Mouse (Mus musculus) granulocyte monocyte progenitor cell, adult 5-6 weeks (primary cell): ENCODE measurements around the gene Krtap6-5. TPM values are rescaled to one million over a fixed set of nuclear protein-coding genes. Genes with fewer than 3 reads are reported as not detected.
"Not testable (repeated sequence)": the region's sequence is repeated elsewhere in the genome, so short reads cannot be mapped to it uniquely, and the experiment has no call there.

Experiments used
- ATAC-seq: replicated peaks from 2 replicates; pipeline ENCODE4 v1.8.0; 2016; ENCODE audit warnings: mild to moderate bottlenecking, moderate TSS enrichment, inconsistent platforms; ENCODE audit not compliant: poor library complexity, severe bottlenecking
- total RNA-seq, 2 experiments: library from RNA; stranded (forward) in 1 of 2; stranded (reverse) in 1 of 2; fragments of 200-712, 200-1000 nt in 1 of 2; fragments of >200 nt in 1 of 2; fragmentation: Nextera tagmentation in 1 of 2; gene quantifications; 2 replicates each; pipeline ENCODE4 v1.2.3; 2014 to 2017

Gene Krtap6-5
- total RNA-seq (2014; fragmentation: Nextera tagmentation) (not detected in 2 replicates), total RNA-seq (2017) (not detected in 2 replicates)

GRCm38 (mm10) chr16:89047783-89048182, at the start of gene Krtap6-5:
Krtap6-5 (minus strand) TSS chr16:89047883.
- ATAC-seq, result no peak

- ATAC-seq, result not testable (repeated sequence)
Measured at GRCm38 (mm10) chr16:89071041-89071440, 23.4 kb upstream of the Krtap6-5 start.

- ATAC-seq, result not testable (repeated sequence)
Measured at GRCm38 (mm10) chr16:89063902-89064301, 16.2 kb upstream of the Krtap6-5 start, which contains the start of gene 1110025L11Rik. 1110025L11Rik (minus strand) TSS chr16:89064002.

- not testable (repeated sequence) for ATAC-seq
Measured at GRCm38 (mm10) chr16:89041372-89041771, 6.3 kb downstream of the Krtap6-5 start, which contains the start of gene Gm10228. Gm10228 (minus strand) TSS chr16:89041472.

- ATAC-seq, result not testable (repeated sequence)
Measured at GRCm38 (mm10) chr16:89031399-89031798, 16.3 kb downstream of the Krtap6-5 start, which contains the start of gene Krtap6-1. Krtap6-1 (plus strand) TSS chr16:89031699.

- ATAC-seq, result not testable (repeated sequence)
Measured at GRCm38 (mm10) chr16:89014984-89015383, 32.7 kb downstream of the Krtap6-5 start, which contains the start of gene Gm10229. Gm10229 (plus strand) TSS chr16:89015284.

DNA sequence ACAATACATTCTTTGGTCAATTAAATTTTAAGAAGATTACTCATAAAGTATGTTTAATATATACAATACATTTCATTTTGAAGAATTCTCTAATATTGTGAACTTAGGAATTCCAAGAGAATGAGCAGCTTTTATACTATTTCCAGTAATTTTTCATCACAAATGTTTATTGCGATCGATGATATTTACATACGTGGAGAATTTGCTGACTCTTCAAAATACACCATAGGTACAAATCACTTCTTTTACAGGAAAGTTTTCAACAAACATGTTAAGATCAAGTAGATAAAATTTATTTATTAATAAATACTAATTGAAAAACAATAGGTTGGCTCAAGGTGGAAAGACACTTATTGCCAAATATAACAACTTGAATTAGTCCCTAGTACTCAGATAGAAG, 33.7 kb downstream of the Krtap6-5 start:
- ATAC-seq, result no peak

GRCm38 (mm10) chr16:89010659-89011058, 37.0 kb downstream of the Krtap6-5 start, which contains the start of gene Krtap22-2:
Krtap22-2 (minus strand) TSS chr16:89010759.
- no peak for ATAC-seq

Other genes with a start within 250 kb of the Krtap6-5 start
- not detected in 2 replicates for gene Gm20741, start 235.7 kb downstream of the Krtap6-5 start, total RNA-seq (2014; fragmentation: Nextera tagmentation)
- not detected in 2 replicates for gene Gm20741, start 235.7 kb downstream of the Krtap6-5 start, total RNA-seq (2017)
- gene Krtap15, start 227.7 kb downstream of the Krtap6-5 start, total RNA-seq (2014; fragmentation: Nextera tagmentation), result not detected in 2 replicates
- gene Krtap15, start 227.7 kb downstream of the Krtap6-5 start, total RNA-seq (2017), result not detected in 2 replicates
- gene Krtap14, start 221.7 kb downstream of the Krtap6-5 start, total RNA-seq (2014; fragmentation: Nextera tagmentation), result not detected in 2 replicates
- not detected in 2 replicates for gene Krtap14, start 221.7 kb downstream of the Krtap6-5 start, total RNA-seq (2017)
- gene Krtap19-1, start 178.5 kb downstream of the Krtap6-5 start, total RNA-seq (2014; fragmentation: Nextera tagmentation), result not detected in 2 replicates
- gene Krtap19-1, start 178.5 kb downstream of the Krtap6-5 start, total RNA-seq (2017), result not detected in 2 replicates
- not detected in 2 replicates for gene Krtap19-2, start 173.6 kb downstream of the Krtap6-5 start, total RNA-seq (2014; fragmentation: Nextera tagmentation)
- gene Krtap19-2, start 173.6 kb downstream of the Krtap6-5 start, total RNA-seq (2017), result not detected in 2 replicates
- not detected in 2 replicates for gene Krtap19-3, start 169.8 kb downstream of the Krtap6-5 start, total RNA-seq (2014; fragmentation: Nextera tagmentation)
- gene Krtap19-3, start 169.8 kb downstream of the Krtap6-5 start, total RNA-seq (2017), result not detected in 2 replicates
- not detected in 2 replicates for gene Krtap19-4, start 162.8 kb downstream of the Krtap6-5 start, total RNA-seq (2014; fragmentation: Nextera tagmentation)
- gene Krtap19-4, start 162.8 kb downstream of the Krtap6-5 start, total RNA-seq (2017), result not detected in 2 replicates
- not detected in 2 replicates for gene Krtap19-5, start 151.4 kb downstream of the Krtap6-5 start, total RNA-seq (2014; fragmentation: Nextera tagmentation)
- not detected in 2 replicates for gene Krtap19-5, start 151.4 kb downstream of the Krtap6-5 start, total RNA-seq (2017)
- not detected in 2 replicates for gene Krtap19-9b, start 115.6 kb downstream of the Krtap6-5 start, total RNA-seq (2014; fragmentation: Nextera tagmentation)
- not detected in 2 replicates for gene Krtap19-9b, start 115.6 kb downstream of the Krtap6-5 start, total RNA-seq (2017)
- not detected in 2 replicates for gene Krtap16-3, start 85.0 kb downstream of the Krtap6-5 start, total RNA-seq (2014; fragmentation: Nextera tagmentation)
- gene Krtap16-3, start 85.0 kb downstream of the Krtap6-5 start, total RNA-seq (2017), result not detected in 2 replicates
- gene Krtap22-2, start 37.1 kb downstream of the Krtap6-5 start, total RNA-seq (2014; fragmentation: Nextera tagmentation), result not detected in 2 replicates
- not detected in 2 replicates for gene Krtap22-2, start 37.1 kb downstream of the Krtap6-5 start, total RNA-seq (2017)
- gene Gm10229, start 32.6 kb downstream of the Krtap6-5 start, total RNA-seq (2014; fragmentation: Nextera tagmentation), result not detected in 2 replicates
- not detected in 2 replicates for gene Gm10229, start 32.6 kb downstream of the Krtap6-5 start, total RNA-seq (2017)
- not detected in 2 replicates for gene Krtap6-1, start 16.2 kb downstream of the Krtap6-5 start, total RNA-seq (2014; fragmentation: Nextera tagmentation)
- not detected in 2 replicates for gene Krtap6-1, start 16.2 kb downstream of the Krtap6-5 start, total RNA-seq (2017)
- gene Gm10228, start 6.4 kb downstream of the Krtap6-5 start, total RNA-seq (2014; fragmentation: Nextera tagmentation), result not detected in 2 replicates
- not detected in 2 replicates for gene Gm10228, start 6.4 kb downstream of the Krtap6-5 start, total RNA-seq (2017)
- gene 1110025L11Rik, start 16.1 kb upstream of the Krtap6-5 start, total RNA-seq (2014; fragmentation: Nextera tagmentation), result not detected in 2 replicates
- gene 1110025L11Rik, start 16.1 kb upstream of the Krtap6-5 start, total RNA-seq (2017), result not detected in 2 replicates
- not detected in 2 replicates for gene Krtap6-3, start 36.1 kb upstream of the Krtap6-5 start, total RNA-seq (2014; fragmentation: Nextera tagmentation)
- not detected in 2 replicates for gene Krtap6-3, start 36.1 kb upstream of the Krtap6-5 start, total RNA-seq (2017)
- not detected in 2 replicates for gene Gm6358, start 93.0 kb upstream of the Krtap6-5 start, total RNA-seq (2014; fragmentation: Nextera tagmentation)
- not detected in 2 replicates for gene Gm6358, start 93.0 kb upstream of the Krtap6-5 start, total RNA-seq (2017)
- gene Gm10061, start 103.2 kb upstream of the Krtap6-5 start, total RNA-seq (2014; fragmentation: Nextera tagmentation), result not detected in 2 replicates
- not detected in 2 replicates for gene Gm10061, start 103.2 kb upstream of the Krtap6-5 start, total RNA-seq (2017)
- gene Gm9789, start 110.1 kb upstream of the Krtap6-5 start, total RNA-seq (2014; fragmentation: Nextera tagmentation), result not detected in 2 replicates
- gene Gm9789, start 110.1 kb upstream of the Krtap6-5 start, total RNA-seq (2017), result not detected in 2 replicates
- not detected in 2 replicates for gene Gm7735, start 121.6 kb upstream of the Krtap6-5 start, total RNA-seq (2014; fragmentation: Nextera tagmentation)
- gene Gm7735, start 121.6 kb upstream of the Krtap6-5 start, total RNA-seq (2017), result not detected in 2 replicates
- not detected in 2 replicates for gene 1110057P08Rik, start 126.9 kb upstream of the Krtap6-5 start, total RNA-seq (2014; fragmentation: Nextera tagmentation)
- not detected in 2 replicates for gene 1110057P08Rik, start 126.9 kb upstream of the Krtap6-5 start, total RNA-seq (2017)
- gene Krtap20-2, start 158.0 kb upstream of the Krtap6-5 start, total RNA-seq (2014; fragmentation: Nextera tagmentation), result not detected in 2 replicates
- gene Krtap20-2, start 158.0 kb upstream of the Krtap6-5 start, total RNA-seq (2017), result not detected in 2 replicates